Mouse (Mus musculus) thymus, postnatal 10 days (tissue): ENCODE measurements at regions not wholly inside any gene's neighbourhood (a gene's known extent, or its start where the extent isn't known, plus 50 kb on each side); places are given as distances from the start of the nearest gene placed in this dataset.

Source experiments
- DNase-seq, 2 experiments: peaks; one replicate each; pipeline ENCODE4 v3.0.0; 2021; ENCODE audit warnings: low spot score in 2 of 2

- DNase-seq = no peak
Observed at GRCm38 (mm10) chr9:98690839-98691516, 89.5 kb upstream of the Mrps22 start.

GRCm38 (mm10) chr9:98685548-98685947 is 84.1 kb upstream of the Mrps22 start:
- no peak for DNase-seq

DNA sequence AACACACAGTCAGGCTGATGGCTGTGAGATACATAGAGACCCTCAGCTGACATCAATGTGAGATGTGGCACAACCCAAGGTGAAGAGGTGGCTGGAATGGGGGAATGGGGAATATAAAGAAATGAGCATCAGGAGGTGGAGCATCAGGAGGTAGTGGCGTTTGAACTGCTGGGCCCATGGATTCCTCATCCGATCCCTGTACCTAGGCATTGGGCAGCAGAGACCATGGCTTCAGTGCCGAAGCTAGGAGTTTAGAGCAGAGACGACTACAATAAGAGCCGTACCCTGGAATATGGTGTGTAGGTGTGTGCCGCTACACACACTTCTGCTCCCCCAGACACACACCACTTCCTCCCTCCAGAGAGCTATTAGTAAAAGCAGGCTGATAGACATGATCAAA is 82.9 kb upstream of the Mrps22 start:
- no peak for DNase-seq

- no peak for DNase-seq
Observed at GRCm38 (mm10) chr9:98675612-98676011, 74.2 kb upstream of the Mrps22 start.

DNA sequence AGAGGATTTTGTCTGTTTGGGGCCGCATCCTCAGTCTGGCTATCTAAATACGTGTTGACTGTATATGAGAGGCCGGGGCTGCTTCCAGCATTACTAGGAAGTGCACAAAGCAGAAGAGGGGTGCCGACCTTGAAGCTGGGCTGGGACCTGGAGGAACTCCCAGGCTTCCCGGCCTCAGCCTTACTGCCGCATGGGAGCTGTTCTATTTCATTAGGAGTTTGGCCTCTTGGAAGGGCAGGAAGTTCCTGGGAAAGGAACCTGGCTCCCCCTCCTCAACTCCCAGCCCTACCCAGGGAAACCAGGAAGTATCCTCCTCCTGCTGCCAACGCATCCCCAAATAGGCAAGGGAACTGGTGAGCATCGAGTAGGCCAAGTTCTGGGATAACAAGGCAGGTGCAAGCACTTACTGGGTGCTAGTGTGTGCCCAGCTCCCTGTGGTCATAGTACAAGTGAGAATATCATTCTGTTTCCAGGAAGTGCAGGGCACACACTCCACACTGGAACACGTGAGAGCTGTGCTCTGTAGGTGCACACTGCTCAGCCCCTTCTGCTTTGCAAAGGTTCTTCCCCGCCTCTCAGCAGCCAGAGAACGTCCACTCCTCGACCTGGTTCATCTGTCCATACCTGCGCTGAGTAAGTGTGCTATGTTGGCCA is 72.1 kb upstream of the Mrps22 start:
- DNase-seq = no peak

- DNase-seq = no peak
Observed at GRCm38 (mm10) chr9:98672361-98672760, 70.9 kb upstream of the Mrps22 start.

- DNase-seq = no peak
Observed at GRCm38 (mm10) chr9:98668423-98669330, 67.2 kb upstream of the Mrps22 start.

DNA sequence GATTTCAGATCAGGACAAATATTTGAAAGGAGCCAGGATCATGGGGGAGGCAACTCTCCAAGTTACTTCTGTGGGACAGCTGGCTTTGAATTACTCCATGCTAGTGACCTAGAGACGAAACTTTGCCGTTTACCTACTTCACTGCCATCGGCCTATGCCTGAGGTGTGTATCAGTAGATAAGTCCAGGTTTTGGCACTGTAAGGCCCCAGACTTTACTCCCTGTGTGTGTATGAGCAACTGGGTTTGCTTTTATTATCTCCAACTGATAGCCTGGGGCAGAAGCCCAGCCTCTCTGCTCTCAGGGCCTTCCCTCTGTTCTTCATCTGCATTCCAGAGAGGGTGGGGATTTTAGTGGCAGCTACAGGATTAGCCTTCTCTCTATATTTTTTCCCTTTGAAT is 65.6 kb upstream of the Mrps22 start:
- DNase-seq = no peak

- DNase-seq = no peak
Observed at GRCm38 (mm10) chr9:98663011-98663410, 61.6 kb upstream of the Mrps22 start.

- no peak for DNase-seq
Observed at GRCm38 (mm10) chr9:98651681-98652080, 50.2 kb upstream of the Mrps22 start.
